Mouse (Mus musculus) myocyte (in vitro differentiated cells): ENCODE measurements around the gene Pdss2.

Experiments used
- CEBPB ChIP-seq: IDR thresholded peaks from 2 replicates; pipeline ENCODE4 v1.6.1; 2011; ENCODE audit warnings: mild to moderate bottlenecking, moderate library complexity; ENCODE audit not compliant: poor library complexity, insufficient read depth, severe bottlenecking
- E2F4 ChIP-seq: IDR thresholded peaks from one replicate; pipeline ENCODE4 v1.6.1; 2011; ENCODE audit warnings: mild to moderate bottlenecking, control low read depth, moderate library complexity; ENCODE audit not compliant: insufficient read depth
- MAX ChIP-seq: IDR thresholded peaks from one replicate; pipeline ENCODE4 v1.6.1; 2011; ENCODE audit warnings: low read depth, mild to moderate bottlenecking, control low read depth
- MYOD1 ChIP-seq, 3 experiments: IDR thresholded peaks; one replicate each; pipeline ENCODE4 v1.6.1; 2011; ENCODE audit warnings: control low read depth in 2 of 3, low read depth in 2 of 3, mild to moderate bottlenecking in 2 of 3, moderate library complexity in 1 of 3; ENCODE audit not compliant: insufficient read length in 2 of 3, control insufficient read depth in 1 of 3
- MYOG ChIP-seq, 3 experiments: IDR thresholded peaks; one replicate each; pipeline ENCODE4 v1.6.1; 2011; ENCODE audit warnings: control low read depth in 2 of 3, low read depth in 2 of 3, mild to moderate bottlenecking in 2 of 3; ENCODE audit not compliant: insufficient read length in 2 of 3, control insufficient read depth in 1 of 3, insufficient read depth in 1 of 3
- POLR2A ChIP-seq: IDR thresholded peaks from one replicate; pipeline ENCODE4 v1.6.1; 2011; ENCODE audit warnings: low read depth, mild to moderate bottlenecking, control low read depth, moderate library complexity; ENCODE audit not compliant: insufficient read length
- POLR2AphosphoS2 ChIP-seq: IDR thresholded peaks from one replicate; pipeline ENCODE4 v1.6.1; 2011; ENCODE audit warnings: low read depth, control low read depth; ENCODE audit not compliant: insufficient read length
- USF1 ChIP-seq: IDR thresholded peaks from one replicate; pipeline ENCODE4 v1.6.1; 2011; ENCODE audit warnings: low read depth, mild to moderate bottlenecking, control low read depth, moderate library complexity

GRCm38 (mm10) chr10:43440050-43440449, 218.8 kb downstream of the Pdss2 start:
- TF ChIP-seq POLR2A, result no peak
- no peak for TF ChIP-seq MYOG (IDR thresholded peaks at IDR 0.05; ENCODE audit: control insufficient read depth in 1 of 3, insufficient read depth in 1 of 3, insufficient read length in 2 of 3, low read depth in 2 of 3)
- TF ChIP-seq MAX, result no peak
- TF ChIP-seq E2F4, result no peak
- TF ChIP-seq USF1, result no peak
- no peak for TF ChIP-seq CEBPB
- no peak for TF ChIP-seq POLR2AphosphoS2
- no peak for TF ChIP-seq MYOD1 (IDR thresholded peaks at IDR 0.05; ENCODE audit: control insufficient read depth in 1 of 3, insufficient read length in 2 of 3, low read depth in 2 of 3)
